Mouse (Mus musculus) brain, embryonic 14.5 days (tissue): ENCODE measurements around the gene Ms4a5.

Experiments
- CTCF ChIP-seq: fragments of 200-500 bp; IDR thresholded peaks from 2 replicates; pipeline ENCODE4 v1.5.1; 2012; ENCODE audit warnings: inconsistent platforms, mild to moderate bottlenecking, moderate library complexity, borderline replicate concordance; ENCODE audit not compliant: insufficient read depth, insufficient read length; ENCODE audit errors: extremely low read depth
- POLR2A ChIP-seq: fragments of 200-500 bp; IDR thresholded peaks from 2 replicates; pipeline ENCODE4 v1.6.1; 2012; ENCODE audit warnings: mild to moderate bottlenecking, inconsistent platforms, borderline replicate concordance; ENCODE audit not compliant: poor library complexity, insufficient read depth, insufficient read length, severe bottlenecking; ENCODE audit errors: extremely low read depth

DNA sequence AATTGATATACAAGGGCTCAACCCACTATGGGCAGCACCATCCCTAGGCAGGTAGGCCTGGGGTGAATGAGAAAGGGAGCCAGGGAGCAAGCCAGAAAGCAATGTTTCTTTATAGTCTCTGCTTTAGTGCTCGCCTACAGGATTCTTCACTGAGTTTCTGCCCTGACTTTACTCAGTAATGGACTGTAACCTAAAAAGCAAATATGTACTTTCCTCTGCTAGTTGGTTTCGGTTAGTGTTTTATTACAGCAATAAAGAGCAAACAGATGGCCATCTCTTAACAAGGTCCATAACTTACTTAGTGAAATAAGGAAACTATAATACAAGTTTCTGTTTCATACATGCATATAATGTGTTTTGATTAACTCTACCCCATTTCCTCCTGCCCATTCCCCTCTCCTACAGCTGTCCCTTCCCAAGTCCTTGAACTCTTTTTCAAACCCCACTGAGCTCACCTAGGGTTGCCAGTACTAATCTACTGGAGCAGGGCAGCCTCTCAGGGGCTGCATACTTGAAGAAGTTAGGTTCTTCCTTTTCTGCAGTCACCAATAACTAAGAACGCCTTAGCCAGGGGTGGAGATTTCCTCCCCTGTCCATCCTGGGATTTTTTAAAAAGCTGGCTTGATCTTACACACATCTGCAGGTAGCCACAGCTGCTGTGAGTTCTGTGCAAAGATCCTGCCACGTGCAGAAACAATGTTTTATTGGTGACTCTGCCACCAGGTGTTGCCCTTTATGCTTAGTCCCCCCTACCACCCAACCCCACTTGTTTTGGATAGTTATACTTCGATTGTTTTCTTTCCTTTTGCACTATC, 48.5 kb downstream of the Ms4a5 start:
- TF ChIP-seq CTCF = no peak
- no peak for TF ChIP-seq POLR2A
